Mouse (Mus musculus) limb, embryonic 10.5 days (tissue): Measurements from ENCODE around the gene Slc39a9. TPM values are rescaled to one million over a fixed set of nuclear protein-coding genes. Genes with fewer than 3 reads are reported as not detected.

Experiments
- DNase-seq: peaks from one replicate; pipeline ENCODE4 v3.0.0-alpha.2; 2017; ENCODE audit warnings: low spot score
- H3K27ac ChIP-seq: fragments of 300-500 bp; sonication (generic); 2 replicates; pipeline ENCODE4 v1.5.1; 2016; ENCODE audit warnings: mild to moderate bottlenecking
- H3K27me3 ChIP-seq: fragments of 300-500 bp; sonication (generic); 2 replicates; pipeline ENCODE4 v1.6.1; 2016; ENCODE audit warnings: low read depth, mild to moderate bottlenecking; ENCODE audit not compliant: poor library complexity, severe bottlenecking
- H3K36me3 ChIP-seq: fragments of 300-500 bp; sonication (generic); 2 replicates; pipeline ENCODE4 v1.6.1; 2016; ENCODE audit warnings: mild to moderate bottlenecking, moderate library complexity
- H3K4me1 ChIP-seq: fragments of 300-500 bp; sonication (generic); 2 replicates; pipeline ENCODE4 v1.6.1; 2016
- H3K4me3 ChIP-seq: fragments of 300-500 bp; sonication (generic); 2 replicates; pipeline ENCODE4 v1.5.1; 2016; ENCODE audit warnings: mild to moderate bottlenecking, moderate library complexity
- H3K9me3 ChIP-seq: fragments of 300-500 bp; sonication (generic); replicated peaks from 2 replicates; pipeline ENCODE4 v1.6.1; 2016; ENCODE audit warnings: mild to moderate bottlenecking
- WGBS: fragments of 180-500 bp; shearing (Covaris S2); methylation state at CpG from one replicate; pipeline ENCODE4 v1.1.7; 2016; 5-methylcytosine and 5-hydroxymethylcytosine counted together
- polyA plus RNA-seq: library from polyadenylated mRNA; unstranded; fragments of >200 nt; fragmentation: Nextera tagmentation; extraction: Ambion mirVana; gene quantifications from 2 replicates; pipeline ENCODE4 v1.2.1, GENCODE M21; 2016

The Slc39a9 gene
- polyA plus RNA-seq, 1 experiment from 2014 or later = 26.0 TPM

DNA sequence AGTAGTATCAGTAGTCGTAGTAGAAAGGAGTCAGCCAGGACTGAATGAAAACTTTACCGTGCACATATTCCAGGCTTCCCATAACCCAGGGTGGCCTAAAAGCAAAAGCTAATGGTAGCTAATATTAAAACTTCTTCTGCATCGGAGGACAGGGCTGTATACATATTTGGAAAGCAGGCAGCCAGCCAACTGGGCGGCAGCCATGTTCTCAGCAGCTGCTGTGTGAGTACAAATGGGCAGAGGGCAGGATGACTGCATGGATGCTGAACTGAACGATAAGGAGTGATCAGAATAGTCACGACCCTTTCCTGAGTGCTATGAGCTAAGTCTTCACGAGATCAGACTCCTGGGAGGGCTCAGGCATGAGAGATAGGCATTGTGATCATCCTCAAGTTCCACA lies 57.6 kb downstream of the Slc39a9 start:
- no peak overlapping the region for H3K4me3 ChIP-seq
- H3K36me3 ChIP-seq = no peaks in the 10 kb centered on the region
- no peak for DNase-seq
- 90% methylated on average over 7 of the region's 7 CpGs for WGBS
- H3K4me1 ChIP-seq = peaks cover 8% of the 10 kb centered on the region
- H3K9me3 ChIP-seq = no peaks in the 10 kb centered on the region
- H3K27ac ChIP-seq = no peak overlapping the region
- 0 out of 2 replicates have a peak, but pooled peaks cover 8% of the 10 kb centered on the region for H3K27me3 ChIP-seq

DNA sequence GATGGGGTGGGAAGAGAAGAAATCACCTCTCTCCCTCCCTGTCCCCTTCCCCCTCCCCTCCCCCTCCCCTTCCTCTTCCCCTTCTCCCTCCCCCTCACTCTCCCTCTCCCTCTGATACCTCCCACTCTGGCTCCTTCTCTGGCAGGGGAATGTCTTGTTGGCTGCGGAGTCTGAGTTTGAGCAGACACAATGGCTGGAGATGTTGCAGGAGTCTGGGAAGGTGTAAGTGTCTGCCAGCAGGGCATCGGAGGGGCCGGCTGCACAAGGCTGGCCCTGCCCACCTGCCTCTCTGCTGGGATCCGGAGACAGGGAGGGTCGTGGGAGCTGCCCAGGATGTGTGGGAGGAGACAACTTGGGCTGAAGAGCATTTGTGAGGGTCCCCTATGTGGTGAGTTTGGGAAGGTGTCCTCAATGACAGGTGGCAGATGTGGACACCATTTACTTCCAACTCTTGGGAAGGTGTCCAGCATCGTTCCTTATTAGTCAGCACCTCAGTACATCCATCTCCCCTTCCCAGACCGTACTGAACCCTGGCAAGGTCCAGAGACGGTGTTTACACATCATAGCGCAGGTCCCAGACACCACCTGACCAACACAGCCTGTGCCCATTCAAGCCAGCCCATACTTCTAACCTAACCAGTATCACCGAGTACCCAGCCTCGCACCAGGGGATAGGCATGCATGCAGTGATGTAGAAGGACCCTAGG lies 62.7 kb downstream of the Slc39a9 start:
- Histone ChIP-seq H3K36me3 (no peaks in the 10 kb centered on the region), H3K27me3 (0 out of 2 replicates have a peak, but pooled peaks cover 8% of the 10 kb centered on the region), H3K27ac (no peak overlapping the region), H3K4me3 (no peak overlapping the region), H3K4me1 (peaks cover 12% of the 10 kb centered on the region), H3K9me3 (no peaks in the 10 kb centered on the region)
- no peak for DNase-seq
- WGBS = 56% methylated on average over 11 of the region's 11 CpGs

DNA sequence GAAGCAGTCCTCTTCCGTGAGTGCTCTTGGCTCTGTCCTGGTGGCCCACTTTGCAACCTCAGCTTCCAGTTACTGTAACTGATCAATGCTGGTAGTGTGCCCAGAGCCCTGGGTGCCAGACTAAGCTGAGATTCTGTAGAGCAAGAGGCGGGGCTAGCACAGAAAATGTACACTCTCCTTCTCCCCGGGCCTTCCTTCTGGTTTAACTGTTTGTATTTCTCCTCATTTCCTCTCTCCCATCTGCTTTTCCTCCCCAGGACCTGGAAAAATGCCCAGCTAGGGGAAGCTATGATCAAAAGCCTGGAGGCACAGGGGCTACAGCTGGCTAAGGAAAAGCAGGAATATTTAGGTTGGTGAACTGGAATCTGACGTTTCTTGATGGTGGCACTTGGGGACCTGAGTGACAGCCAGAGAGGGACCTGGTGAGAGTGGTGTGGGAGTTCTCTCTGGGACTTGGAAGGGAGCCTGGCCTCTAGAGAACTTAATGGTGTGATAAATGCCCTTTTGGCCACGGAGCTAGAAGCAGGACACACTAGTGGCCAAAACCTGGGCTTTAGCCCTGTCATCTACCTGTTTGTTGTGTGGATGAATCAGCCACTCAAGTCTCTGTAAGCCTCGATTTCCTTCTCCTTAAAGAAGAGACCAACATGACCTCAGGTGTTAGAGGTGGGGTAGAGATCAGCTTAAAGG lies 63.4 kb downstream of the Slc39a9 start:
- DNase-seq = no peak
- Histone ChIP-seq H3K27ac (no peak overlapping the region), H3K27me3 (0 out of 2 replicates have a peak, but pooled peaks cover 8% of the 10 kb centered on the region), H3K36me3 (no peaks in the 10 kb centered on the region), H3K4me1 (peaks cover 12% of the 10 kb centered on the region), H3K9me3 (no peaks in the 10 kb centered on the region), H3K4me3 (no peak overlapping the region)
- WGBS = 59% methylated on average over 6 of the region's 6 CpGs

DNA sequence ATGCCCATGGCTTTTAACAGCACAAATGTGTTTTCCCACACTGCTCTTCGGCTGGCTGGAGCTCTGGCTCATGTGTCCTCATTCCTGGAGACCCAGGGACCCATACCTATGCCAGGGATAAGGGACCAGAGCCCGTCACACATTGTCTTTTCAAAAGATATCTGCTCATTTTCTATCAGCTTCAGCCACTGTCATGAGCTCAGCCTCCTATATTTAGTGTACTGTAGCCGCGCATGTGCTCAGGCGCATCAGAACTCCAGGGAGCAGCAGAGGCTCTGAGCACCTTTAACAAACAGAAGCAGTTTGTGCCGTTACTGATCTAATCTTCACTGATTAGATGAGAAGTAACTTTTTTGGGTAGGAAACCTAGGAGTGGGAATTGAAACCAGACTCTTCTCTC lies 72.2 kb downstream of the Slc39a9 start:
- WGBS = 76% methylated on average over 6 of the region's 6 CpGs
- Histone ChIP-seq H3K4me3 (no peak overlapping the region), H3K27me3 (no peaks in the 10 kb centered on the region), H3K36me3 (no peaks in the 10 kb centered on the region), H3K9me3 (no peaks in the 10 kb centered on the region), H3K4me1 (no peaks in the 10 kb centered on the region), H3K27ac (no peak overlapping the region)
- no peak for DNase-seq

DNA sequence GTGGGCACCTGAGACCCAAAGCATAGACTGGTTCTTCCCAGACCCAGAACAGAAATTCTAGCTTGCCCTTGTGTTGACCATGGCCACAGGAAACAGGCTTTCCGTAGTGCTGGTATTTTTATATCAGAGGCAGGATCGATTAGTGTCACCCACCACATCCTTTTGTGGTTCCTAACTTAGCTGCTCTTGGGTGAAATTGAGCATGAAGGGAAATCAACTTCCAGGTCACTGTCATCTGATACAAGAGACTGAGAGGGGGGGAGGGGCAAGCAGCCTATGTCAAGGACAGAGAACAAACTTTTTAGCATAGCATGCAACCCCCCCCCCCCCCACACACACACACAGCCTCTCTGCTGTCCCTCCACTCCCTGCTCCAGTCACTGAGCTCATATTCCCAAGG lies 75.5 kb downstream of the Slc39a9 start:
- no peaks in the 10 kb centered on the region for H3K27me3 ChIP-seq
- WGBS = 95% methylated on average over 2 of the region's 2 CpGs

DNA sequence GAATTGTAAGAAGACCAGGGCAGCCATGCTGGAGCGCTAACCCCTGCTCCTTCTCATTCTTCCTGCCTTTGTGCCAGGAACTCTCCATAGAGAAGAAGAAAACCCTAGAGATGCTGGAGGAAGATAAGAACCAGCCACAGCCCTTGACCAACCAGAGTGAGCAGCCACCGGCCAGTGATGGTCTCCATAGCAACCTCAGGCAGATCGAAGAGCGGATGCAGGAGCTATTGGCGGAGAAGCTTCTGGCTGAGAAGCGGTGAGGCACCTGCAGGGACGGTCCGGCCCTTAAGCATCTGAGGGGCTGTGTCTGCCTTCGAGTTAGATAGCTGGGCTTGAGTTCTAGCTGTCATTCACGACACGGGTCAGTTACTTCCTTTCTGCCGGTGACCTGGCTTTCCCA lies 76.8 kb downstream of the Slc39a9 start:
- no peak overlapping the region for H3K27ac ChIP-seq
- no peaks in the 10 kb centered on the region for H3K4me1 ChIP-seq
- no peaks in the 10 kb centered on the region for H3K9me3 ChIP-seq
- no peaks in the 10 kb centered on the region for H3K36me3 ChIP-seq
- no peaks in the 10 kb centered on the region for H3K27me3 ChIP-seq
- WGBS = 81% methylated on average over 12 of the region's 12 CpGs
- DNase-seq = no peak
- H3K4me3 ChIP-seq = no peak overlapping the region

More for the DNA sequence above, 75.5 kb downstream of the Slc39a9 start:
- no peaks in the 10 kb centered on the region for H3K9me3 ChIP-seq
- H3K36me3 ChIP-seq = no peaks in the 10 kb centered on the region
- no peak overlapping the region for H3K4me3 ChIP-seq
- no peak for DNase-seq
- H3K27ac ChIP-seq = no peak overlapping the region
- H3K4me1 ChIP-seq = no peaks in the 10 kb centered on the region

DNA sequence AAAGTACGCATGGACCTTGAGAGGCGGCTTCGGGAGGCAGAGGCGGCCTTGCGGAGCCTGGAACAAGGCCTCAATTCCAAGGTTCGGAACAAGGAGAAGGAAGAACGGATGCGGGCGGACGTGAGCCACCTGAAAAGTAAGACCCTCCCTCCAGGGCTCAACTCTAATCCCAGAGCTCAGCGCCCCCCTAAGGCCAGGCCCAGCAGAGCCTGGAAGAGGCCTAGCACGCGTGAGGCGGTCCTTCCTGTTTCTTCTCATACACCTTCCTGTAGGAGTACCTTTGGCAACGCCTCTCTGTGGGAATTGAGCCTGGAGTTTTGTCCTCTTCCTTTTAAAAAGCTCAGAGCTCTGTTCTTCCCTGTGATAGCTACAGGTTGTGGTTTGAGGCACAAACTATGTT lies 77.8 kb downstream of the Slc39a9 start:
- WGBS = 84% methylated on average over 15 of the region's 15 CpGs
- no peak overlapping the region; the same call in 1 of the 2 replicates for H3K27ac ChIP-seq
- H3K4me1 ChIP-seq = no peaks in the 10 kb centered on the region
- H3K27me3 ChIP-seq = no peaks in the 10 kb centered on the region
- no peaks in the 10 kb centered on the region for H3K9me3 ChIP-seq
- no peak for DNase-seq
- H3K4me3 ChIP-seq = no peak overlapping the region
- H3K36me3 ChIP-seq = no peaks in the 10 kb centered on the region

DNA sequence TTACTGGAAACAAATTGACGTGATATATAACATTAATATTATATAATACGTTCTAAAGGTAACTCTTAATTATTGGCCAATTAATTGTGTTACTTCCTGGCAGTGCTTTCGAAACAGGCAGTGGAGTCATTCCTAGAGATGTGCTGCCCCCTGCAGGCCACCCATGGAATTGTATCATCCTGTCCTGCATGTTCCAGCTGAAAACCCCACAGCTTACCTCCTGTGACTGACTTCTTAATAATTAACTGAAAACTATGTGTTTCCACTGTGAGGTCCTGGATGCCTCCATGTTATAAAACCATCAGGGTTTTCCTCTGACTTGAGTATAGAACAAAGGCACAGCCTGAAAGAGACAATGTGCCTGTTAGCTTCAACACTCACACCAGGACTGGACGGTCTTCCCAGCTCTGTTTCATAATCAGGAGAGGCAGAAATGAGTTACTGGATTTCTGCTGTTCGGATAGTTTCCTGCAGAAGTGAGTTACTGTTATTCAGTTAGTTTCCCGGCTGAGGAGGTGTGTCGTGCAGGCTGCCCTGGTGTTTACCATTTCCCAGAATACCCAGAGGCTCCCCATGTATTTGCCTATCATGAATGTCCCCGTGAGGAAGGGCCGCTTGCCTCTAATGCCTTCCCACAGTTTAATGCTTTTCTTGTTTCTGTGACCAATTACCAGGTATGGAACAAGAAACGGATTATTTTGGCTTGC lies 81.3 kb downstream of the Slc39a9 start:
- Histone ChIP-seq H3K27ac (no peak overlapping the region), H3K36me3 (no peaks in the 10 kb centered on the region), H3K9me3 (no peaks in the 10 kb centered on the region), H3K27me3 (no peaks in the 10 kb centered on the region), H3K4me1 (no peaks in the 10 kb centered on the region), H3K4me3 (no peak overlapping the region)
- 36% methylated on average over 10 of the region's 10 CpGs for WGBS
- peak; percentile 89 for DNase-seq

DNA sequence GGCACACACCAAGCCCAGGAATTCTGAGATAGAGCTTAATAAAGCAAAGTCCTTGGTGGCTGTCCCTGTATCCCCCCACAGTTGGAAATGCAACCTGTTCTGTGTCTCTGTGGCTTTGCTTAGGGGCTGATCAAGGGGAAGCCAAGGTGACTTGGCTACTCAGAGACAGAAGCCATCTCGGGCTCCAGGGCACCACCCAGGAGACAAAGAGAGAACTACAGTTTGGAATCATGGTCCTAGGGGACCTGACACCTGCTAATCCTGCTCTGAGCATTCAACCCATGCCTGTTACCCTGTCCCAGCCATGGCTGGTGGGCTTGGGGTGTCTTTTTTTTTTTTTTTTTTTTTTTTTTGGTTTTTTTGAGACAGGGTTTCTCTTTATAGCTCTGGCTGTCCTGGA lies 84.5 kb downstream of the Slc39a9 start:
- Histone ChIP-seq H3K4me3 (no peak overlapping the region), H3K27me3 (no peaks in the 10 kb centered on the region), H3K27ac (no peak overlapping the region), H3K36me3 (no peaks in the 10 kb centered on the region), H3K9me3 (no peaks in the 10 kb centered on the region), H3K4me1 (no peaks in the 10 kb centered on the region)
- WGBS = 21% methylated on average over 1 of the region's 1 CpGs
- no peak for DNase-seq

DNA sequence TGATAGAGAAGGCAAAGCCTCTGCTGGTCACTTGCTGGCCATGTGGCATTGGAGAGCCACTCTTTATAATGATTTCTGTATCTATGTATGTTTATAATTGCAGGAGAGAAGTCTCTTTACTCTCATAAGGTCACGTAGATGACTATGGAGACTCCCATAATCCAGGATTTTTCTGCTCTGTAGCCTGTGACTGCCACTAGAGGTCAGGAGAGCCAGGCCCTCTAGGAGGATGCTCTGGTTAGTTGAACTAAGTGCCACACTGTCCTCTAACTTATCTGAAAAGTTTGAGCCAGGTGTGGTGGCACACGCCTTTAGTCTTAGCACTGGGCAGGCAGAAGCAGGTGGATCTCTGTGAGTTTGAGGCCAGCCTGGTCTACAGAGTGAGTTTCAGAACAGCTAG lies 85.1 kb downstream of the Slc39a9 start:
- no peaks in the 10 kb centered on the region for H3K4me1 ChIP-seq
- no peaks in the 10 kb centered on the region for H3K9me3 ChIP-seq
- 51% methylated on average over 2 of the region's 2 CpGs for WGBS
- H3K36me3 ChIP-seq = no peaks in the 10 kb centered on the region
- H3K27me3 ChIP-seq = no peaks in the 10 kb centered on the region
- DNase-seq = no peak
- no peak overlapping the region for H3K4me3 ChIP-seq
- H3K27ac ChIP-seq = no peak overlapping the region

DNA sequence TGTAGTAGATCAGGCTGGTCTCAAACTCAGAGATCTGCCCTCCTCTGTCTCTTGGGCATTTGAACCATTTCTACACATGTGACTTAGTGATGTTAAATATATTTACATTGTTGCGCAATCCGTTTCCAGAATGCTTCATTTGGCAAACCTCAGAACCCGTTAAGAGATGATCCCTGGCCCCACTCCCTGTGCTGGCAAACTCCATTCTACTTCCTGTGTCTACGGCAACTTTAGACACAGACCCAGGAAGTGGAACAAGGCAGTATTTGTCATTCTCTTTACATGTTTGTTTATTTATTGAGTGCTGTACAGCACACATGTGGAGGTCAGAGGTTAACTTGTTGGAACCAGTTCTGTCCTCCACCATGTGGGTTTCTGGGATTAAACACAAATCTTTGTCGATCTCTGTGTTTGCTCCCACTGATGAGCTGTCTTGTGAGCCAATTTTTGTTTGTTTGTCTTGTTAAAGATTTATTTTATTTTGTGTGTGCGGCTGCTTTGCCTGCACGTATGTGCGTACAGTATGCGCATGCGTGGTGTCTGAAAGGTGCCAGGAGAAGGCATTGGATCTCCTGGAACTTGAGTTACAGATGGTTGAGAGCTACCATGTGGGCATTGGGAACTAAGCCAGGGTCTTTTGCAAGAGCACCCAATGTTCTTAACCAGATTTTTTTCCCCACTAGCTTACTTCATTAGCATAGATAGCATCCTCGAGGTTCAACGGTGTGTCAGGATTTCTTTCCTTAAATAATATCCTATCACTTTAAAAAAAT lies 86.3 kb downstream of the Slc39a9 start:
- no peak for DNase-seq
- H3K27ac ChIP-seq = no peak overlapping the region
- no peak overlapping the region for H3K4me3 ChIP-seq
- 87% methylated on average over 12 of the region's 12 CpGs for WGBS
- no peaks in the 10 kb centered on the region for H3K27me3 ChIP-seq
- H3K9me3 ChIP-seq = no peaks in the 10 kb centered on the region
- no peaks in the 10 kb centered on the region for H3K36me3 ChIP-seq
- H3K4me1 ChIP-seq = 0 out of 2 replicates have a peak, but pooled peaks cover 2% of the 10 kb centered on the region

DNA sequence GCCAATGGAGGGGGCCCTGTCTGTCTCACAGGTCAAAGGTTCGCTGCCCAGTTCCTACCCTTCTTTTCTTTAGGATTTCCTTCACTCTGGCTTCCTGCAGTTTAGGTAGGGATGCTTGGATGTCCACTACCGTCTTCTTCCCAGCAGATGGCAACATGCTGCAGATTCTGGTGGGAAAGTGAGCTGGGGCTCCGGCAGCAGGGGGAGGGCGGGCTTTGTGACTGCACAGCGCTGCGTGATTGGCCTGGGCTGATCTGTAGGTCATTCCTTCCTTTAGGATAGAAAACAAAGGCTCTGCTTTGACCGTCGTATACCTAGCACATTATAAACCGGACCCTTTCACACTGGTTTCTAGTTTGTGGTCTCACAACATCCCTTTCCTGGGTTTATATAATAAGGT lies 86.9 kb downstream of the Slc39a9 start:
- peak; percentile 77 for DNase-seq
- Histone ChIP-seq H3K9me3 (no peaks in the 10 kb centered on the region), H3K4me1 (0 out of 2 replicates have a peak, but pooled peaks cover 2% of the 10 kb centered on the region), H3K27me3 (no peaks in the 10 kb centered on the region), H3K4me3 (no peak overlapping the region), H3K36me3 (no peaks in the 10 kb centered on the region), H3K27ac (no peak overlapping the region)
- WGBS = 13% methylated on average over 9 of the region's 9 CpGs
